Mouse (Mus musculus) kidney, postnatal 14 days (tissue): Measurements from ENCODE around the gene Dera.

Source experiments
- DNase-seq: peaks from one replicate; pipeline ENCODE4 v3.0.0; 2022; ENCODE audit warnings: mixed read lengths

Dera gene

DNA sequence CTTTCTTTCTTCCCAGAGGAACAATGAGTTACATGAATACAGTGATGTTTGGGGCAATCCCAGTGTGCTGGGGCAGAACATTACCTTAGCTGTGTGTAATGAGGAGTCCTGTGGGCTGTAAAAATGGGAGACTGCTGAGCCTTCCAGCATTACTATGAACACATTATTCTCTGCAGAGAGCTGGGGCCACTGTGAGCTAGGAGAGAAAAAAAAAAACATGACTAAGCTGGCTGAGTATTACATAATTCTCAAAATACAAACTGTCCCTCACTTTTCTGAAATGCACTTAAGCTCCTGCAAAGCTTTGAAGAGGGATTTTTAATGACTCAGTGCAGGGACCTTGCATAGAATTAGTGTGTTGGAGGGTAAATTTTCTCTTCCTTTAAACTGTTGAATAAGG is 143.3 kb downstream of the Dera start:
- no peak for DNase-seq

DNA sequence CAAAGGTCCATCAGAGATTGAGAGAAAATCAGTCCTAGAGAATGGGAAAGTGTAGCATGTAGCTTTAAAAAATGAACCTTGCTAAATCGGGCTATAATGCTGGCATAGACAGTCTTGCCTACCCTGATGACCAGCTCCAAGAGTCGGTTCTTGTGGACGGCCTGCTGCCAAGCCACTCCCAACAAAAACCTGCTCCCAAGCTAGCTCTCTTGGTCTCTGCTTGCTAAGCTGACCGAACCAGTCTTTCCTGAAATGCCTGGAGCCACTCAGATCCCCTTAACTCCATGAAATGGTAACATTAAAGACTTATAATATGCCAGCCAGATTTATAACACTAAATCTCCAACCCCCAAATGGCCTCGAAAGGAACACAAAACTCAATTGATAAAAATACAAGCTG is 146.9 kb downstream of the Dera start:
- DNase-seq, result no peak
